Mouse (Mus musculus): ENCODE data around the gene Hdac4. TPM values are rescaled to one million over a fixed set of nuclear protein-coding genes. Genes with fewer than 3 reads are reported as not detected.

The Hdac4 gene
- polyA plus RNA-seq, 1 experiment from 2014 or later: 31.2 TPM

- Histone ChIP-seq H3K9ac (replicated peaks) (no peak overlapping the region), H3K4me2 (no peak overlapping the region), H3K36me3 (no peaks in the 10 kb centered on the region), H3K27ac (replicated peaks) (0 out of 2 replicates have a peak overlapping the region, but pooled peaks have one; percentile 41), H3K27me3 (replicated peaks) (no peaks in the 10 kb centered on the region), H3K4me1 (peaks cover 10% of the 10 kb centered on the region), H3K9me3 (replicated peaks) (no peaks in the 10 kb centered on the region), H3K4me3 (replicated peaks) (no peak overlapping the region)
- ATAC-seq (ENCODE audit: low FRiP score): no peak
- WGBS: 7% methylated on average over 2 of the region's 2 CpGs
These were observed 125.4 kb downstream of the Hdac4 start for GRCm38 (mm10) chr1:92069932-92070677.

GRCm38 (mm10) chr1:92069464-92069863 lies 126.0 kb downstream of the Hdac4 start:
- H3K4me1 ChIP-seq: peaks cover 8% of the 10 kb centered on the region
- H3K36me3 ChIP-seq: no peaks in the 10 kb centered on the region
- 92% methylated on average over 7 of the region's 7 CpGs for WGBS
- 0 out of 2 replicates have a peak overlapping the region, but pooled peaks have one; percentile 23 for H3K27ac ChIP-seq (replicated peaks)
- H3K9me3 ChIP-seq (replicated peaks): no peaks in the 10 kb centered on the region
- no peaks in the 10 kb centered on the region for H3K27me3 ChIP-seq (replicated peaks)
- no peak overlapping the region for H3K4me3 ChIP-seq (replicated peaks)
- no peak overlapping the region for H3K9ac ChIP-seq (replicated peaks)
- H3K4me2 ChIP-seq: no peak overlapping the region
- ATAC-seq (ENCODE audit: low FRiP score): no peak

DNA sequence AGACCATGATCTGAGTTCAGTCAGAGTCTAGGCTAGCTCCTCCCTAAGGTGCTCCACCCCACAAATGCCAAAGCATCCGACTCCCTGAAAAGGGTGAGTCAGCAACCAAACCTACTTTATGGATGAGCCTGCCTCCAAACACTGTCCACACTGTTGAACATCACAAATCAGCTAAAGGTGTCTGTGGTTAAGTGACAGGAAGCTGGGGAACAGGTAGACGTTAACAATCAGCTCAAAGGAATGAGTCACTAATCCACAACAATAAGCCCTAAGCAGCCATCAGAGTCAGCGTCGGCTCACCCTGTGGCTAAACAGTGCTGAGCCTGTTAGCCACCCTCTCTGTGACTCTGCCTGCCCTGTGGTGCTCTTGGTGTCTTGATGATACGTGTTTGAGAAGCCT lies 131.2 kb downstream of the Hdac4 start:
- no peak for ATAC-seq (ENCODE audit: low FRiP score)
- Histone ChIP-seq H3K27me3 (replicated peaks) (no peaks in the 10 kb centered on the region), H3K9ac (replicated peaks) (no peak overlapping the region), H3K36me3 (no peaks in the 10 kb centered on the region), H3K27ac (replicated peaks) (no peak overlapping the region), H3K4me1 (peaks cover 31% of the 10 kb centered on the region), H3K4me3 (replicated peaks) (no peak overlapping the region), H3K9me3 (replicated peaks) (no peaks in the 10 kb centered on the region), H3K4me2 (no peak overlapping the region)
- 81% methylated on average over 5 of the region's 5 CpGs for WGBS

GRCm38 (mm10) chr1:92063271-92063670 lies 132.2 kb downstream of the Hdac4 start:
- peaks cover 34% of the 10 kb centered on the region for H3K4me1 ChIP-seq
- no peak for ATAC-seq (ENCODE audit: low FRiP score)
- H3K27ac ChIP-seq (replicated peaks): no peak overlapping the region

GRCm38 (mm10) chr1:92061198-92062073 lies 134.1 kb downstream of the Hdac4 start:
- Histone ChIP-seq H3K27me3 (replicated peaks) (no peaks in the 10 kb centered on the region), H3K4me2 (peak overlapping the region; percentile 9; the same call in 1 of the 2 replicates), H3K9ac (replicated peaks) (no peak overlapping the region), H3K4me3 (replicated peaks) (no peak overlapping the region), H3K9me3 (replicated peaks) (no peaks in the 10 kb centered on the region), H3K36me3 (no peaks in the 10 kb centered on the region), H3K27ac (replicated peaks) (peak overlapping the region; percentile 82), H3K4me1 (peaks cover 34% of the 10 kb centered on the region)
- ATAC-seq (ENCODE audit: low FRiP score): peak; percentile 92
- 18% methylated on average over 8 of the region's 8 CpGs for WGBS

More at GRCm38 (mm10) chr1:92063271-92063670, 132.2 kb downstream of the Hdac4 start:
- no peak overlapping the region for H3K4me2 ChIP-seq
- H3K36me3 ChIP-seq: no peaks in the 10 kb centered on the region
- no peaks in the 10 kb centered on the region for H3K27me3 ChIP-seq (replicated peaks)
- 96% methylated on average over 3 of the region's 3 CpGs for WGBS
- no peak overlapping the region for H3K4me3 ChIP-seq (replicated peaks)
- no peak overlapping the region for H3K9ac ChIP-seq (replicated peaks)
- no peaks in the 10 kb centered on the region for H3K9me3 ChIP-seq (replicated peaks)

DNA sequence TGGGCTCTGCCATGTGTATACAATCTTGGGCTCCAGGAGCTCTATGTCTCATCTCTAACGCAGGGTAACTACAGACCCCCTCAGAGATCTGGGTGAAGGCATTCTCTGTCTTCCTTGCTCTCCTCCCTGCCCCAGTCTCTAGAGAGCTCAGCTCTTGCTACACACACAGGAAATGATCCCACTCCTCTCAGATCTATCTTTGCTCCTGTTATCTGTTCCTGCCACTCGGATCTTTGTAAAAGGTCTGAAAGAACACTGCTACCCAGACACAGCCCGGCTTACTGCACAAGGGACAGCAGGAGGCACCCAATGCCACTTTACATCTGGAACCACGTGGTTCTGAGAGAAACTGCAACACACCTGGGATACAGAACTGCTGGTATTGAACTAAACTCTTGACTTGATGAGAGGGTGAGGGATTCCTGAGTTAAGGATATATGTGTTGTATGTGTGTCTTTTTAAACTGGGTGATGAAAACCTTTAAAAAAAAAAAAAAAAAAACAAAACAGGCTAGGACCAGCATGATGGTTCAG lies 134.9 kb downstream of the Hdac4 start:
- H3K27ac ChIP-seq (replicated peaks): peak overlapping the region; percentile 82
- H3K9me3 ChIP-seq (replicated peaks): no peaks in the 10 kb centered on the region
- peaks cover 34% of the 10 kb centered on the region for H3K4me1 ChIP-seq
- H3K27me3 ChIP-seq (replicated peaks): no peaks in the 10 kb centered on the region
- H3K36me3 ChIP-seq: no peaks in the 10 kb centered on the region
- ATAC-seq (ENCODE audit: low FRiP score): no peak
- no peak overlapping the region for H3K4me3 ChIP-seq (replicated peaks)
- no peak overlapping the region for H3K4me2 ChIP-seq
- 58% methylated on average over 4 of the region's 4 CpGs for WGBS
- no peak overlapping the region for H3K9ac ChIP-seq (replicated peaks)

DNA sequence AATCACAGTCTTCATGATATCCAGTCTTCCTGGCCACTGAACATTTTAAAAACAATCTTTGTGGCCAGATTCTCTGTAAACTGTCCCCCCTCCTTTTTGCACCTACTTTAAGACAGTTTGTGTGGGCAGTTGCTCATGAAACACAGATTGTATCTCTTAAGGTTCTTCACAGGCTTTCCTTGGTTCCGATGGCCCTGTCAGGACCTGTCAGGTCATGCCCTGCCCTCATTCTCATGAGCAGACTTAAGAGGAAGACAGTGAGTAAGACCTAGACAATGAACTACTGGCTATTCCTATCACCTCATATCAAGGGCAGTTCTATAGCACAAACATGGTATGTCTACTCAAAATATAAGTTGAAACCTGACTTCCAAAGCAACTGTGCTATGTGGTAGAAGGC lies 135.9 kb downstream of the Hdac4 start:
- peaks cover 42% of the 10 kb centered on the region for H3K4me1 ChIP-seq
- WGBS: 100% methylated on average over 1 of the region's 1 CpGs
- no peaks in the 10 kb centered on the region for H3K27me3 ChIP-seq (replicated peaks)
- no peak for ATAC-seq (ENCODE audit: low FRiP score)
- no peaks in the 10 kb centered on the region for H3K36me3 ChIP-seq
- no peak overlapping the region for H3K27ac ChIP-seq (replicated peaks)
- no peaks in the 10 kb centered on the region for H3K9me3 ChIP-seq (replicated peaks)
- no peak overlapping the region for H3K4me2 ChIP-seq
- H3K9ac ChIP-seq (replicated peaks): no peak overlapping the region
- no peak overlapping the region for H3K4me3 ChIP-seq (replicated peaks)

DNA sequence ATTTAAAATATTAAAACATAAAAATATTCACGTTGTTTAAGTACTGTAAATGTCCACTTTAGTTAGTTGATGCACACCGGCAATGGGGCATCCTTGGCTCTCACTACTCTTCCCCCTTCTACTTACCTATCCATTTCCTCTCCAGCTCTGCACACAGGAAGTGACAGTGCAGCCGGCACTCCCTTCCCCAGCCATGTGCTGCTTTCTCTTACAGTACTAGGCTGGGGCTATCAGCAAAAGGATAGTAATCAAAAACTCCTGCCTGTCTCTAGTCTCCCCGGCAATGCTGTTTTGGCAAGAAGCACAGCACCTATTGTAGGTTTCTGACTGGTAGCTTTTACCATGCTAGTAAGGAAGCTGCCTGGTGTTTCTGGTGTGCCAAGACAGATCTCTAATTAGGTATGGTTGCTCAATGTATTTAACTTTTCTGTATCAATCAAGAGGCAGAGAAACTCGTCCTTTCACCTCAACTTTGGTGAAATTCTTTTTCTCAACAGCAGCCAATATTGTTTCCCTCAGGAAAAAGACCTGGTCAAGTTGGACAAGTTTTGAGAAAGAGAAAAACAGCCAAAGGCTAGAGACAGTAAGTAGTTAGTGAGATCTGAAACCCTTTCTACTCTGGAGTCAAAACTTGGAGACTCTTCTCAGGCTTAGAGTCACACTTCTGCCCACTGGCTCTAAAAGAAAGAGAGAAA lies 136.6 kb downstream of the Hdac4 start:
- H3K27ac ChIP-seq (replicated peaks): no peak overlapping the region

GRCm38 (mm10) chr1:92057068-92057467 lies 138.4 kb downstream of the Hdac4 start:
- Histone ChIP-seq H3K4me3 (replicated peaks) (no peak overlapping the region), H3K27ac (replicated peaks) (no peak overlapping the region), H3K9me3 (replicated peaks) (no peaks in the 10 kb centered on the region), H3K36me3 (no peaks in the 10 kb centered on the region), H3K4me1 (peaks cover 36% of the 10 kb centered on the region), H3K4me2 (no peak overlapping the region), H3K9ac (replicated peaks) (no peak overlapping the region), H3K27me3 (replicated peaks) (no peaks in the 10 kb centered on the region)
- 81% methylated on average over 3 of the region's 3 CpGs for WGBS
- no peak for ATAC-seq (ENCODE audit: low FRiP score)

More for the DNA sequence above, 136.6 kb downstream of the Hdac4 start:
- Histone ChIP-seq H3K4me1 (peaks cover 42% of the 10 kb centered on the region), H3K9me3 (replicated peaks) (no peaks in the 10 kb centered on the region), H3K27me3 (replicated peaks) (no peaks in the 10 kb centered on the region), H3K36me3 (no peaks in the 10 kb centered on the region), H3K9ac (replicated peaks) (no peak overlapping the region), H3K4me2 (no peak overlapping the region), H3K4me3 (replicated peaks) (no peak overlapping the region)
- 76% methylated on average over 5 of the region's 5 CpGs for WGBS
- ATAC-seq (ENCODE audit: low FRiP score): no peak

- Histone ChIP-seq H3K4me1 (peaks cover 23% of the 10 kb centered on the region), H3K9ac (replicated peaks) (no peak overlapping the region), H3K4me2 (no peak overlapping the region), H3K4me3 (replicated peaks) (no peak overlapping the region), H3K27ac (replicated peaks) (no peak overlapping the region), H3K9me3 (replicated peaks) (no peaks in the 10 kb centered on the region), H3K36me3 (no peaks in the 10 kb centered on the region), H3K27me3 (replicated peaks) (no peaks in the 10 kb centered on the region)
- no peak for ATAC-seq (ENCODE audit: low FRiP score)
- 76% methylated on average over 2 of the region's 2 CpGs for WGBS
These were observed 140.3 kb downstream of the Hdac4 start for GRCm38 (mm10) chr1:92055149-92055548.

DNA sequence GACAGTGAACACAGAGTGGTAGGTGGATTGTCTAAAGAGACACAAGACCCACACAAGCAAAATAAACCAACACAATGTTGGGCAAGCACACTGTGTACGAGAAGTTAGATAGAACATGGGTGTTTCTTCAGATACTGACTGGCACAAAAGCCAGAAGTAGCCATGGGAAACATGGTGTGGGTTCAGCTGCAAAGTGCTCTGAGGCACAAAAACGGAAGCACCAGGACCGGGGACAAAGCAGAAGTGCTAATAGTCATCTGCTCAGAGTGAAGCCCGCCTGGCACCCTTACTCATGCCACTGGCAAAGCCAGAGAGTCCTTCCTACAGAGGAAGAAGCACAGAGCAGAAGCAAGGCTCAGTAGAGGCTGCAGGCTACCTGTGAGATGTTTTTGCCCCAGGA lies 143.3 kb downstream of the Hdac4 start:
- Histone ChIP-seq H3K4me2 (no peak overlapping the region), H3K27ac (replicated peaks) (no peak overlapping the region), H3K36me3 (no peaks in the 10 kb centered on the region), H3K27me3 (replicated peaks) (no peaks in the 10 kb centered on the region), H3K9me3 (replicated peaks) (no peaks in the 10 kb centered on the region), H3K9ac (replicated peaks) (no peak overlapping the region), H3K4me1 (peaks cover 18% of the 10 kb centered on the region), H3K4me3 (replicated peaks) (no peak overlapping the region)
- no peak for ATAC-seq (ENCODE audit: low FRiP score)
- 82% methylated on average over 4 of the region's 4 CpGs for WGBS
